ENCODE assay signal across 9 mouse cellular contexts in genomic region chr5:36835933-36836332, GRCm38 (mm10). TPM values are rescaled to one million over a fixed set of nuclear protein-coding genes. Genes with fewer than 3 reads are reported as not detected.
DNase-seq lines count a peak whose midpoint lies in the region; ATAC-seq and TF ChIP-seq lines count a peak whose summit lies in the region.
"Had no signal": no experiment of that assay in that cellular context is flagged by ENCODE, and none has a peak within 500 bp of the region (broad histone marks: within the 10 kb centered on the region; RNA-seq: fewer than 3 reads in every experiment).

No protein-coding gene starts in this region.

- H3K4me3 ChIP-seq in lung, embryonic 14.5 days (ENCODE audit: low read depth, low read length): no peak overlapping the region

- H3K4me1 ChIP-seq in lung, embryonic 14.5 days (ENCODE audit: insufficient read depth): no peaks in the 10 kb centered on the region

- no peak overlapping the region for H3K4me2 ChIP-seq in lung, embryonic 14.5 days

- H3K9me3 ChIP-seq in lung, embryonic 14.5 days (ENCODE audit: low read depth, low read length): no peaks in the 10 kb centered on the region

- DNase-seq in ovary, postnatal 10 days (ENCODE audit: low spot score): peak; percentile 45
- DNase-seq in ovary, adult 18-20 months (ENCODE audit: low spot score): no peak
- DNase-seq in brain, embryonic 18.5 days (ENCODE audit: low read depth, low spot score): peak; percentile 46
- DNase-seq in fibroblast of lung, adult 2 months (ENCODE audit: low read depth): peak; percentile 17
- DNase-seq in kidney, postnatal 36 days: peak; percentile 28 to 84
- peak; percentile 86 for DNase-seq in lung, embryonic 14.5 days
- DNase-seq in ovary, postnatal 14 days (ENCODE audit: low spot score): peak; percentile 75
- DNase-seq in thymus, postnatal 25 days: peak; percentile 64

- no peak overlapping the region for H3K9ac ChIP-seq in lung, embryonic 14.5 days

- peak; percentile 95 for TF ChIP-seq CTCF in lung, embryonic 14.5 days (IDR thresholded peaks at IDR 0.05; ENCODE audit: low read depth)

- 2% methylated on average over 6 of the region's 6 CpGs for WGBS in lung, embryonic 14.5 days

- H3K27me3 ChIP-seq in lung, embryonic 14.5 days (ENCODE audit: insufficient read depth, low read length): no peaks in the 10 kb centered on the region

- H3K27ac ChIP-seq in lung, embryonic 14.5 days (ENCODE audit: low read depth): no peak overlapping the region

- H3K36me3 ChIP-seq in lung, embryonic 14.5 days (ENCODE audit: insufficient read depth): no peaks in the 10 kb centered on the region

- no peak for ATAC-seq in lung, embryonic 14.5 days (ENCODE audit: insufficient read depth)

RNA-seq across cellular contexts. Expression of gene Man2b2, which starts 5.5 kb away (rescaled TPM):
- polyA plus RNA-seq in lung, embryonic 14.5 days (2014; fragmentation: Nextera tagmentation; extraction: Ambion mirVana): 11.3 and 14.9 TPM in 2 replicates

RNA-seq across cellular contexts. Expression of gene Ppp2r2c, which starts 32.4 kb away (rescaled TPM):
- polyA plus RNA-seq in lung, embryonic 14.5 days (2014; fragmentation: Nextera tagmentation; extraction: Ambion mirVana): 0.07 and 0.22 TPM in 2 replicates
- polyA plus RNA-seq: heart, embryonic 14.5 days had no signal

RNA-seq across cellular contexts. Expression of gene Mrfap1, which starts 39.4 kb away (rescaled TPM):
- 568 and 573 TPM in 2 replicates for polyA plus RNA-seq in lung, embryonic 14.5 days (2014; fragmentation: Nextera tagmentation; extraction: Ambion mirVana)
